Mouse (Mus musculus) neural tube, embryonic 10.5 days (tissue): ENCODE results near the gene Frmd4b.

ENCODE experiments used
- DNase-seq: peaks from one replicate; pipeline ENCODE4 v3.0.0-alpha.2; 2017; ENCODE audit warnings: low spot score; ENCODE audit errors: extremely low spot score

Gene Frmd4b

GRCm38 (mm10) chr6:97521279-97522038 is 95.9 kb downstream of the Frmd4b start:
- DNase-seq = no peak

GRCm38 (mm10) chr6:97520566-97520965 is 96.8 kb downstream of the Frmd4b start:
- DNase-seq = no peak

GRCm38 (mm10) chr6:97519553-97519952 is 97.8 kb downstream of the Frmd4b start:
- DNase-seq = no peak

GRCm38 (mm10) chr6:97518467-97518866 is 98.9 kb downstream of the Frmd4b start:
- DNase-seq = no peak

GRCm38 (mm10) chr6:97517616-97518235 is 99.6 kb downstream of the Frmd4b start:
- no peak for DNase-seq

- no peak for DNase-seq
These were observed 100.4 kb downstream of the Frmd4b start for GRCm38 (mm10) chr6:97516941-97517340.

- DNase-seq = no peak
These were observed 106.6 kb downstream of the Frmd4b start for GRCm38 (mm10) chr6:97510771-97511170.

- no peak for DNase-seq
These were observed 107.9 kb downstream of the Frmd4b start for GRCm38 (mm10) chr6:97509434-97509833.

GRCm38 (mm10) chr6:97508480-97508879 is 108.9 kb downstream of the Frmd4b start:
- no peak for DNase-seq

GRCm38 (mm10) chr6:97507893-97508292 is 109.4 kb downstream of the Frmd4b start:
- DNase-seq = no peak

- DNase-seq = no peak
These were observed 111.1 kb downstream of the Frmd4b start for GRCm38 (mm10) chr6:97506141-97506650.

- DNase-seq = no peak
These were observed 112.7 kb downstream of the Frmd4b start for GRCm38 (mm10) chr6:97504673-97505072.

- DNase-seq = no peak
These were observed 116.3 kb downstream of the Frmd4b start for GRCm38 (mm10) chr6:97501000-97501399.

GRCm38 (mm10) chr6:97500246-97500645 is 117.1 kb downstream of the Frmd4b start:
- no peak for DNase-seq

- no peak for DNase-seq
These were observed 121.3 kb downstream of the Frmd4b start for GRCm38 (mm10) chr6:97496002-97496401.

GRCm38 (mm10) chr6:97491065-97491464 is 126.3 kb downstream of the Frmd4b start:
- DNase-seq = no peak

- DNase-seq = no peak
These were observed 128.5 kb downstream of the Frmd4b start for GRCm38 (mm10) chr6:97488821-97489220.

GRCm38 (mm10) chr6:97488280-97488679 is 129.1 kb downstream of the Frmd4b start:
- no peak for DNase-seq

- DNase-seq = peak; percentile 47
These were observed 129.7 kb downstream of the Frmd4b start for GRCm38 (mm10) chr6:97487535-97488081.

GRCm38 (mm10) chr6:97486813-97487361 is 130.5 kb downstream of the Frmd4b start:
- DNase-seq = peak; percentile 31

- no peak for DNase-seq
These were observed 131.4 kb downstream of the Frmd4b start for GRCm38 (mm10) chr6:97485886-97486386.

GRCm38 (mm10) chr6:97481912-97482311 is 135.4 kb downstream of the Frmd4b start:
- no peak for DNase-seq
